Mouse (Mus musculus) hindbrain, embryonic 13.5 days (tissue): ENCODE measurements around the gene Phldb3. TPM values are rescaled to one million over a fixed set of nuclear protein-coding genes. Genes with fewer than 3 reads are reported as not detected.
"Not testable (repeated sequence)": the region's sequence is repeated elsewhere in the genome, so short reads cannot be mapped to it uniquely, and the experiment has no call there.

Source experiments
- ATAC-seq: fragments of 200-750 bp; cut with Nextera tagmentation; 2 replicates; pipeline ENCODE4 v1.8.0; 2017; ENCODE audit warnings: moderate TSS enrichment; ENCODE audit not compliant: low FRiP score
- H3K27ac ChIP-seq: fragments of 300-500 bp; sonication (generic); 2 replicates; pipeline ENCODE4 v1.5.1; 2015; ENCODE audit warnings: inconsistent platforms, mild to moderate bottlenecking, moderate library complexity
- H3K27me3 ChIP-seq: fragments of 300-500 bp; sonication (generic); 2 replicates; pipeline ENCODE4 v1.6.1; 2015; ENCODE audit warnings: mild to moderate bottlenecking, inconsistent platforms
- H3K36me3 ChIP-seq: fragments of 300-500 bp; sonication (generic); 2 replicates; pipeline ENCODE4 v1.6.1; 2015; ENCODE audit warnings: mild to moderate bottlenecking, inconsistent platforms
- H3K4me1 ChIP-seq: fragments of 300-500 bp; sonication (generic); replicated peaks from 2 replicates; pipeline ENCODE4 v1.6.1; 2015; ENCODE audit warnings: inconsistent platforms
- H3K4me2 ChIP-seq: fragments of 300-500 bp; sonication (generic); 2 replicates; pipeline ENCODE4 v1.6.1; 2015; ENCODE audit warnings: inconsistent platforms, mild to moderate bottlenecking, moderate library complexity
- H3K4me3 ChIP-seq: fragments of 300-500 bp; sonication (generic); 2 replicates; pipeline ENCODE4 v1.5.1; 2015; ENCODE audit warnings: mild to moderate bottlenecking, inconsistent platforms
- H3K9ac ChIP-seq: fragments of 300-500 bp; sonication (generic); 2 replicates; pipeline ENCODE4 v1.6.1; 2015; ENCODE audit warnings: mild to moderate bottlenecking, inconsistent platforms
- H3K9me3 ChIP-seq: fragments of 300-500 bp; sonication (generic); 2 replicates; pipeline ENCODE4 v1.6.1; 2016; ENCODE audit warnings: inconsistent platforms
- WGBS: fragments of 180-500 bp; shearing (Covaris S2); methylation state at CpG from one replicate; pipeline ENCODE4 v1.1.7; 2015; 5-methylcytosine and 5-hydroxymethylcytosine counted together
- polyA plus RNA-seq: library from polyadenylated mRNA; unstranded; fragments of >200 nt; fragmentation: Nextera tagmentation; extraction: Ambion mirVana; gene quantifications from 2 replicates; pipeline ENCODE4 v1.2.1, GENCODE M21; 2015

Phldb3 gene
- polyA plus RNA-seq, 1 experiment from 2014 or later, result not detected

- not testable (repeated sequence) for H3K36me3 ChIP-seq, H3K4me3 ChIP-seq, H3K27ac ChIP-seq, H3K9ac ChIP-seq, H3K4me2 ChIP-seq, H3K9me3 ChIP-seq, H3K4me1 ChIP-seq, ATAC-seq
- 93% methylated on average over 8 of the region's 8 CpGs for WGBS
- H3K27me3 ChIP-seq, result peaks cover 24% of the 10 kb centered on the region
These were observed 7.8 kb downstream of the Phldb3 start for GRCm38 (mm10) chr7:24618374-24618773.

- Histone ChIP-seq H3K4me1 (no peaks in the 10 kb centered on the region), H3K4me3 (no peak overlapping the region), H3K9ac (no peak overlapping the region), H3K27ac (no peak overlapping the region), H3K27me3 (0 out of 2 replicates have a peak, but pooled peaks cover 11% of the 10 kb centered on the region), H3K9me3 (no peaks in the 10 kb centered on the region), H3K4me2 (no peak overlapping the region), H3K36me3 (no peaks in the 10 kb centered on the region)
- no peak for ATAC-seq
- 52% methylated on average over 13 of the region's 13 CpGs for WGBS
These were observed 9.3 kb downstream of the Phldb3 start for GRCm38 (mm10) chr7:24619671-24620397.

GRCm38 (mm10) chr7:24621193-24621592, 10.6 kb downstream of the Phldb3 start:
- Histone ChIP-seq H3K4me1 (no peaks in the 10 kb centered on the region), H3K9me3 (no peaks in the 10 kb centered on the region), H3K27ac (no peak overlapping the region), H3K27me3 (peaks cover 15% of the 10 kb centered on the region; the same call in 1 of the 2 replicates), H3K4me2 (no peak overlapping the region), H3K4me3 (no peak overlapping the region), H3K36me3 (no peaks in the 10 kb centered on the region), H3K9ac (no peak overlapping the region)
- ATAC-seq, result no peak
- WGBS, result 81% methylated on average over 3 of the region's 3 CpGs

GRCm38 (mm10) chr7:24622967-24623366, 12.4 kb downstream of the Phldb3 start:
- no peaks in the 10 kb centered on the region for H3K36me3 ChIP-seq
- no peak overlapping the region for H3K27ac ChIP-seq
- WGBS, result 84% methylated on average over 6 of the region's 6 CpGs
- no peaks in the 10 kb centered on the region for H3K9me3 ChIP-seq
- ATAC-seq, result no peak
- H3K4me3 ChIP-seq, result no peak overlapping the region
- H3K9ac ChIP-seq, result no peak overlapping the region
- peaks cover 17% of the 10 kb centered on the region for H3K27me3 ChIP-seq
- no peak overlapping the region for H3K4me2 ChIP-seq
- no peaks in the 10 kb centered on the region for H3K4me1 ChIP-seq

- Histone ChIP-seq H3K4me2 (peak overlapping the region; percentile 58), H3K36me3 (no peaks in the 10 kb centered on the region), H3K9ac (peak overlapping the region; percentile 59), H3K27ac (no peak overlapping the region), H3K4me3 (peak overlapping the region; percentile 28), H3K27me3 (peaks cover 12% of the 10 kb centered on the region), H3K9me3 (no peaks in the 10 kb centered on the region), H3K4me1 (peaks cover 7% of the 10 kb centered on the region)
- peak; percentile 67 for ATAC-seq
- WGBS, result 9% methylated on average over 33 of the region's 33 CpGs
These were observed 18.4 kb downstream of the Phldb3 start for GRCm38 (mm10) chr7:24628685-24629610.

GRCm38 (mm10) chr7:24629672-24630071, 19.1 kb downstream of the Phldb3 start:
- Histone ChIP-seq H3K9me3 (no peaks in the 10 kb centered on the region), H3K9ac (no peak overlapping the region), H3K4me2 (no peak overlapping the region), H3K4me3 (no peak overlapping the region), H3K4me1 (peaks cover 7% of the 10 kb centered on the region), H3K27ac (no peak overlapping the region), H3K36me3 (no peaks in the 10 kb centered on the region), H3K27me3 (peaks cover 20% of the 10 kb centered on the region)
- WGBS, result 76% methylated on average over 4 of the region's 4 CpGs
- ATAC-seq, result no peak

GRCm38 (mm10) chr7:24630116-24630880, 19.7 kb downstream of the Phldb3 start:
- no peak for ATAC-seq
- no peaks in the 10 kb centered on the region for H3K9me3 ChIP-seq
- H3K4me3 ChIP-seq, result no peak overlapping the region
- no peaks in the 10 kb centered on the region for H3K36me3 ChIP-seq
- WGBS, result 68% methylated on average over 10 of the region's 10 CpGs
- H3K9ac ChIP-seq, result no peak overlapping the region
- H3K27ac ChIP-seq, result no peak overlapping the region
- peaks cover 21% of the 10 kb centered on the region for H3K27me3 ChIP-seq
- no peak overlapping the region for H3K4me2 ChIP-seq
- H3K4me1 ChIP-seq, result peaks cover 7% of the 10 kb centered on the region

- peaks cover 70% of the 10 kb centered on the region for H3K27me3 ChIP-seq
- H3K4me1 ChIP-seq, result peaks cover 21% of the 10 kb centered on the region
- H3K36me3 ChIP-seq, result no peaks in the 10 kb centered on the region
- H3K4me2 ChIP-seq, result peak within 1 kb of the TSS; percentile 58
- H3K9ac ChIP-seq, result peak within 1 kb of the TSS; percentile 19; the same call in 1 of the 2 replicates
- H3K27ac ChIP-seq, result no peak within 1 kb of the TSS
- H3K4me3 ChIP-seq, result peak within 1 kb of the TSS; percentile 37
- no peaks in the 10 kb centered on the region for H3K9me3 ChIP-seq
- WGBS, result 15% methylated on average over 15 of the region's 15 CpGs
- no peak for ATAC-seq
These were observed 25.7 kb downstream of the Phldb3 start, which contains the start of gene Lypd3 for GRCm38 (mm10) chr7:24636264-24636663. Gene Lypd3 (plus strand): TSS chr7:24636550.

GRCm38 (mm10) chr7:24637046-24637445, 26.5 kb downstream of the Phldb3 start:
- H3K4me3 ChIP-seq, result peak overlapping the region; percentile 20
- H3K4me1 ChIP-seq, result peaks cover 21% of the 10 kb centered on the region
- H3K9me3 ChIP-seq, result no peaks in the 10 kb centered on the region
- no peak overlapping the region; the same call in 1 of the 2 replicates for H3K9ac ChIP-seq
- no peaks in the 10 kb centered on the region for H3K36me3 ChIP-seq
- H3K4me2 ChIP-seq, result peak overlapping the region; percentile 58
- ATAC-seq, result peak; percentile 44; the same call in 1 of the 2 replicates
- no peak overlapping the region for H3K27ac ChIP-seq
- 0% methylated on average over 18 of the region's 18 CpGs for WGBS
- H3K27me3 ChIP-seq, result peaks cover 75% of the 10 kb centered on the region

GRCm38 (mm10) chr7:24638026-24638856, 27.7 kb downstream of the Phldb3 start:
- Histone ChIP-seq H3K27me3 (peaks cover 82% of the 10 kb centered on the region), H3K36me3 (no peaks in the 10 kb centered on the region), H3K9ac (peak overlapping the region; percentile 60), H3K4me3 (peak overlapping the region; percentile 37), H3K9me3 (no peaks in the 10 kb centered on the region), H3K4me2 (peak overlapping the region; percentile 58), H3K4me1 (peaks cover 21% of the 10 kb centered on the region), H3K27ac (no peak overlapping the region)
- WGBS, result 3% methylated on average over 35 of the region's 35 CpGs
- ATAC-seq, result 0 out of 2 replicates have a peak, but pooled peaks have one; percentile 9

- Histone ChIP-seq H3K9ac (no peak overlapping the region), H3K4me2 (no peak overlapping the region), H3K36me3 (no peaks in the 10 kb centered on the region), H3K27ac (no peak overlapping the region), H3K9me3 (no peaks in the 10 kb centered on the region), H3K4me3 (no peak overlapping the region), H3K4me1 (peaks cover 21% of the 10 kb centered on the region), H3K27me3 (peaks cover 71% of the 10 kb centered on the region)
- 64% methylated on average over 13 of the region's 13 CpGs for WGBS
- no peak for ATAC-seq
These were observed 29.9 kb downstream of the Phldb3 start for GRCm38 (mm10) chr7:24640450-24640849.
